Mouse (Mus musculus): Measurements from ENCODE around the gene Mif4gd. TPM values are rescaled to one million over a fixed set of nuclear protein-coding genes. Genes with fewer than 3 reads are reported as not detected.

Mif4gd gene
- polyA plus RNA-seq, 1 experiment from 2014 or later: 39.9 TPM

DNA sequence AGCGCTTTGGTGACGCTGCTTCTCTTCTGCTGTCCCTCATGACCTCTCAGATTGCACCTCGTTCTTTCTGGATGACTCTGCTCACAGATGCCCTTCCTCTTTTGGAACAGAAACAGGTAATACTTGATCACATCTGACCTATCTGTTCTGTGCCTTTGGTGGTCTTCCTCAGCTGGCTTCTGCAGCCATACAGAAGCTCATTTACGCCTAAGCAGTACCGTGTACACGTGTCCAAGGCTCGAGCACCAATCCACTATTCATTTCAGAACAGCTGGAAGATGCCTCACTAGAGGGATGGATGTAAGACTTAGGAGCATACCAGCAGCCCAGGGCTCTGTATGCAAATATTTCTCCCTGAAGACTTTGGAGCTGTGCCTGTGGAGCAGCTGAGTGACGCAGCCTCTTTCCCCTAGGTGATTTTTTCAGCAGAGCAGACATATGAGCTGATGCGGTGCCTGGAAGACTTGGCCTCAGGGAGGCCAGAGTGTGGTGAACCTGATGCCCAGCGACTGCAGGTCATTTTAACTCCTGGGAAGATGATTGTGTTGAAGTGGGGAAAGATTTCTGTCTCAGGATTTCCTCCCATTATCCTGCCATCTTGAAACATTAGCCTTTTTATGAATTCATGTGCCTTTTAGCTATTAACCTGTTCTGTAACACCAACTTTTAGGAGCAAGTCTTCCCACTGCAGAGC, 29.7 kb downstream of the Mif4gd start:
- DNase-seq (no peak), ATAC-seq (no peak)
- no peaks in the 10 kb centered on the region for H3K4me1 ChIP-seq (ENCODE audit: insufficient read depth)
- H3K27ac ChIP-seq (ENCODE audit: low read depth): no peak overlapping the region
- TF ChIP-seq CTCF (IDR thresholded peaks at IDR 0.05; ENCODE audit: low read depth) (no peak), EP300 (IDR thresholded peaks at IDR 0.05; ENCODE audit: low read depth) (no peak)
- no peaks in the 10 kb centered on the region for H3K27me3 ChIP-seq (ENCODE audit: insufficient read depth, low read length)
- no peak overlapping the region for H3K4me3 ChIP-seq (ENCODE audit: low read depth, low read length)
- no peak overlapping the region for H3K4me2 ChIP-seq (ENCODE audit: low read depth, low read length)
- H3K9me3 ChIP-seq (ENCODE audit: low read length): no peaks in the 10 kb centered on the region
- H3K9ac ChIP-seq (replicated peaks): no peak overlapping the region
- H3K36me3 ChIP-seq (replicated peaks; ENCODE audit: insufficient read depth, low read length): peaks cover 88% of the 10 kb centered on the region
- 80% methylated on average over 10 of the region's 10 CpGs for WGBS (ENCODE audit: insufficient replicate concordance)

- Histone ChIP-seq H3K4me1 (ENCODE audit: insufficient read depth) (no peaks in the 10 kb centered on the region), H3K9me3 (ENCODE audit: low read length) (no peaks in the 10 kb centered on the region), H3K36me3 (replicated peaks; ENCODE audit: insufficient read depth, low read length) (peaks cover 59% of the 10 kb centered on the region), H3K4me3 (ENCODE audit: low read depth, low read length) (no peak overlapping the region), H3K27me3 (ENCODE audit: insufficient read depth, low read length) (no peaks in the 10 kb centered on the region), H3K27ac (ENCODE audit: low read depth) (no peak overlapping the region), H3K4me2 (ENCODE audit: low read depth, low read length) (no peak overlapping the region), H3K9ac (replicated peaks) (no peak overlapping the region)
- DNase-seq: no peak
- no peak for ATAC-seq
- TF ChIP-seq CTCF (IDR thresholded peaks at IDR 0.05; ENCODE audit: low read depth) (no peak), EP300 (IDR thresholded peaks at IDR 0.05; ENCODE audit: low read depth) (no peak)
Measured at GRCm38 (mm10) chr11:115579080-115579479, 33.7 kb downstream of the Mif4gd start.

- Histone ChIP-seq H3K9me3 (ENCODE audit: low read length) (no peaks in the 10 kb centered on the region), H3K4me3 (ENCODE audit: low read depth, low read length) (peak overlapping the region; percentile 87)
- no peak for TF ChIP-seq CTCF (IDR thresholded peaks at IDR 0.05; ENCODE audit: low read depth)
- TF ChIP-seq EP300 (IDR thresholded peaks at IDR 0.05; ENCODE audit: low read depth): no peak
Measured at GRCm38 (mm10) chr11:115564961-115565360, 47.8 kb downstream of the Mif4gd start.

GRCm38 (mm10) chr11:115564064-115564809, 48.5 kb downstream of the Mif4gd start, which contains the start of gene Nup85:
Gene Nup85, plus strand, starts transcription at chr11:115564434.
- H3K9me3 ChIP-seq (ENCODE audit: low read length): no peaks in the 10 kb centered on the region
- no peaks in the 10 kb centered on the region for H3K27me3 ChIP-seq (ENCODE audit: insufficient read depth, low read length)
- peak within 1 kb of the TSS; percentile 72 for H3K27ac ChIP-seq (ENCODE audit: low read depth)
- WGBS (ENCODE audit: insufficient replicate concordance): under 1% methylated on average over 42 of the region's 42 CpGs
- peak within 1 kb of the TSS; percentile 77 for H3K9ac ChIP-seq (replicated peaks)
- peak within 1 kb of the TSS; percentile 88 for H3K4me2 ChIP-seq (ENCODE audit: low read depth, low read length)
- ATAC-seq: peak; percentile 96
- no peak for TF ChIP-seq CTCF (IDR thresholded peaks at IDR 0.05; ENCODE audit: low read depth)
- TF ChIP-seq EP300 (IDR thresholded peaks at IDR 0.05; ENCODE audit: low read depth): peak; percentile 95
- peak; percentile 98 for DNase-seq
- H3K4me3 ChIP-seq (ENCODE audit: low read depth, low read length): peak within 1 kb of the TSS; percentile 87
- peaks cover 24% of the 10 kb centered on the region for H3K36me3 ChIP-seq (replicated peaks; ENCODE audit: insufficient read depth, low read length)
- H3K4me1 ChIP-seq (ENCODE audit: insufficient read depth): peaks cover 10% of the 10 kb centered on the region

More at GRCm38 (mm10) chr11:115564961-115565360, 47.8 kb downstream of the Mif4gd start:
- Histone ChIP-seq H3K4me2 (ENCODE audit: low read depth, low read length) (peak overlapping the region; percentile 88), H3K4me1 (ENCODE audit: insufficient read depth) (peaks cover 10% of the 10 kb centered on the region), H3K27ac (ENCODE audit: low read depth) (no peak overlapping the region), H3K36me3 (replicated peaks; ENCODE audit: insufficient read depth, low read length) (peaks cover 32% of the 10 kb centered on the region), H3K9ac (replicated peaks) (peak overlapping the region; percentile 77), H3K27me3 (ENCODE audit: insufficient read depth, low read length) (no peaks in the 10 kb centered on the region)
- ATAC-seq (no peak), DNase-seq (no peak)
- 13% methylated on average over 7 of the region's 7 CpGs for WGBS (ENCODE audit: insufficient replicate concordance)

GRCm38 (mm10) chr11:115563406-115563805, 49.4 kb downstream of the Mif4gd start:
- Histone ChIP-seq H3K9me3 (ENCODE audit: low read length) (no peaks in the 10 kb centered on the region), H3K9ac (replicated peaks) (peak overlapping the region; percentile 77; the same call in 1 of the 2 replicates), H3K4me1 (ENCODE audit: insufficient read depth) (peaks cover 10% of the 10 kb centered on the region), H3K4me2 (ENCODE audit: low read depth, low read length) (peak overlapping the region; percentile 88), H3K27ac (ENCODE audit: low read depth) (peak overlapping the region; percentile 72), H3K4me3 (ENCODE audit: low read depth, low read length) (peak overlapping the region; percentile 87), H3K27me3 (ENCODE audit: insufficient read depth, low read length) (no peaks in the 10 kb centered on the region), H3K36me3 (replicated peaks; ENCODE audit: insufficient read depth, low read length) (peaks cover 16% of the 10 kb centered on the region)
- WGBS (ENCODE audit: insufficient replicate concordance): 43% methylated on average over 4 of the region's 4 CpGs
- no peak for ATAC-seq
- peak; percentile 46 for TF ChIP-seq CTCF (IDR thresholded peaks at IDR 0.05; ENCODE audit: low read depth)
- TF ChIP-seq EP300 (IDR thresholded peaks at IDR 0.05; ENCODE audit: low read depth): no peak
- DNase-seq: no peak

Other genes starting within 250 kb of the Mif4gd start
- 1.1 and 1.2 TPM in 2 replicates for gene Hid1, start 245.2 kb downstream of the Mif4gd start, polyA plus RNA-seq (2015; fragmentation: Nextera tagmentation; extraction: Ambion mirVana)
- gene Cdr2l, start 231.1 kb downstream of the Mif4gd start, polyA plus RNA-seq (2015; fragmentation: Nextera tagmentation; extraction: Ambion mirVana): 1.3 and 1.5 TPM in 2 replicates
- 88.0 and 91.6 TPM in 2 replicates for gene Mrpl58, start 209.2 kb downstream of the Mif4gd start, polyA plus RNA-seq (2015; fragmentation: Nextera tagmentation; extraction: Ambion mirVana)
- gene Atp5h, start 193.0 kb downstream of the Mif4gd start, polyA plus RNA-seq (2015; fragmentation: Nextera tagmentation; extraction: Ambion mirVana): 857 and 872 TPM in 2 replicates
- gene Kctd2, start 192.8 kb downstream of the Mif4gd start, polyA plus RNA-seq (2015; fragmentation: Nextera tagmentation; extraction: Ambion mirVana): 5.4 and 6.3 TPM in 2 replicates
- 2.1 and 2.8 TPM in 2 replicates for gene Trim80, start 172.4 kb downstream of the Mif4gd start, polyA plus RNA-seq (2015; fragmentation: Nextera tagmentation; extraction: Ambion mirVana)
- 10.4 and 11.5 TPM in 2 replicates for gene Slc16a5, start 150.5 kb downstream of the Mif4gd start, polyA plus RNA-seq (2015; fragmentation: Nextera tagmentation; extraction: Ambion mirVana)
- gene Armc7, start 137.3 kb downstream of the Mif4gd start, polyA plus RNA-seq (2015; fragmentation: Nextera tagmentation; extraction: Ambion mirVana): 2.9 and 3.9 TPM in 2 replicates
- 46.5 and 48.3 TPM in 2 replicates for gene Nt5c, start 121.1 kb downstream of the Mif4gd start, polyA plus RNA-seq (2015; fragmentation: Nextera tagmentation; extraction: Ambion mirVana)
- 114 and 117 TPM in 2 replicates for gene Jpt1, start 98.6 kb downstream of the Mif4gd start, polyA plus RNA-seq (2015; fragmentation: Nextera tagmentation; extraction: Ambion mirVana)
- gene Sumo2, start 76.7 kb downstream of the Mif4gd start, polyA plus RNA-seq (2015; fragmentation: Nextera tagmentation; extraction: Ambion mirVana): 281 and 283 TPM in 2 replicates
- 41.8 and 46.0 TPM in 2 replicates for gene Nup85, start 48.5 kb downstream of the Mif4gd start, polyA plus RNA-seq (2015; fragmentation: Nextera tagmentation; extraction: Ambion mirVana)
- gene Mrps7, start 9.0 kb downstream of the Mif4gd start, polyA plus RNA-seq (2015; fragmentation: Nextera tagmentation; extraction: Ambion mirVana): 46.4 and 48.9 TPM in 2 replicates
- 3.0 and 3.5 TPM in 2 replicates for gene Gga3, start 8.9 kb downstream of the Mif4gd start, polyA plus RNA-seq (2015; fragmentation: Nextera tagmentation; extraction: Ambion mirVana)
- gene Slc25a19, start 15.3 kb upstream of the Mif4gd start, polyA plus RNA-seq (2015; fragmentation: Nextera tagmentation; extraction: Ambion mirVana): 6.1 and 6.9 TPM in 2 replicates
- 40.4 and 45.6 TPM in 2 replicates for gene Grb2, start 95.6 kb upstream of the Mif4gd start, polyA plus RNA-seq (2015; fragmentation: Nextera tagmentation; extraction: Ambion mirVana)
- 4.1 and 4.2 TPM in 2 replicates for gene Tmem94, start 152.5 kb upstream of the Mif4gd start, polyA plus RNA-seq (2015; fragmentation: Nextera tagmentation; extraction: Ambion mirVana)
- gene Caskin2, start 200.7 kb upstream of the Mif4gd start, polyA plus RNA-seq (2015; fragmentation: Nextera tagmentation; extraction: Ambion mirVana): 3.2 and 3.3 TPM in 2 replicates
- gene Tsen54, start 201.8 kb upstream of the Mif4gd start, polyA plus RNA-seq (2015; fragmentation: Nextera tagmentation; extraction: Ambion mirVana): 7.7 and 8.8 TPM in 2 replicates
- 15.1 and 20.9 TPM in 2 replicates for gene Llgl2, start 211.1 kb upstream of the Mif4gd start, polyA plus RNA-seq (2015; fragmentation: Nextera tagmentation; extraction: Ambion mirVana)
- 2.4 and 2.7 TPM in 2 replicates for gene Myo15b, start 245.4 kb upstream of the Mif4gd start, polyA plus RNA-seq (2015; fragmentation: Nextera tagmentation; extraction: Ambion mirVana)